Mouse (Mus musculus): Measurements from ENCODE around the gene Tesk2.
"Not testable (repeated sequence)": the region's sequence is repeated elsewhere in the genome, so short reads cannot be mapped to it uniquely, and the experiment has no call there.

Tesk2 gene

DNA sequence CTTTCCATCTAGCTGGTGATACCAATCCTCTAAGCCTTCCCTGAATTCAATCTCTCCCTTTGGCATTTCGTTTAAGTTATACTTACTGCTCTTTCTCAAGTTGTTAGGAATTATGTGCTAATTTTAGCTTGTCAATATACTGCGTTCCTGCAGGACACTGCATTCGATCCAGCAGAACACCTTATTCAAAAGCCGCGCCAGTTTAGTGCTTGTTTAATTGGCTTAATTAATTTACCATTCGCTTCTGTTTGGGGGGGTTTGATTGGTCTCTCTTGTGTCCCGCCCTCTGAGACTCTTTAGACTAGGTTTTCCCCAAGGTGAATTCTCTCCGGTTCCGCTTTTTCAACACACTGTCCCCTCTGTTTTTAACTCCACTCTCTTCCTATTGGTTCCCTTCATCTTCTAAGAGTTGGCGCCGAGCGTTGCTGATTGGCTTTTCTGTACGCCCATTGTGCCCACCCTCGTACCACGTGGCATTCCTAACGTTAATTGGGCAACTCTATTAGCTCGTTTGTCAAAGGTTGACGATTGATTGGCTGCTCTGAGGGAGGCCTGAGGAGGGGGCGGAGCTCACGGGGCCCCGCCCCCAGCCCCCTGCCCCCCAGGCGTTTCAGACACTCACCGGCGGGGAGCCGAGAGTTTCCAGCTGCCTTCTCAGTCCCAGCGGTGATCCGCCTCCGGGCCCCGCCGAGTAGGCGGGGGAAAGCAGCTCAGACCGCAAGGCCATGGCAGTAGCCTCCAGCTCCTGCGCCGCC, at the start of gene Tesk2:
TSS of gene Tesk2 (plus strand) at position 606 of the 755 bp plus-strand sequence.
- peak; percentile 96 for DNase-seq

DNA sequence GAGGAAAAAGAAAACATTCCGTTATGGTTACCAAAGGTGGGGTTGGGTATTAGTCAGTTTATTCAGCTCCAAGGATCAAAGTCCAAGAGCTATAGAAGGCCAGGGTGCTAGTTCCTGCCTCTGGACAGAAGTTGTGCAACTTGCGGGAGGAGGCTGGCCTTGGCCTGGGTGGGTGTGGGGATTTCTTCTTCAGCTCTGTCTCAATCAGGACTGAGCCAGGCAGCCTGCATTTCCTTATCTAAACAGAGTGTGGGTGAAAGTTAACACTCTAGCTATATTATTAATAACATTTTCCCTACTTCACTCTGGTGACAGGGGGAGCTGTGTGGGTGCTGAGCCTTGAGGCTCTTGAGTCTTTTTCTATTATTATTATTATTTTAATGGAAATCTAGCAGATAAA, 48.0 kb upstream of the Tesk2 start:
- no peak for DNase-seq

DNA sequence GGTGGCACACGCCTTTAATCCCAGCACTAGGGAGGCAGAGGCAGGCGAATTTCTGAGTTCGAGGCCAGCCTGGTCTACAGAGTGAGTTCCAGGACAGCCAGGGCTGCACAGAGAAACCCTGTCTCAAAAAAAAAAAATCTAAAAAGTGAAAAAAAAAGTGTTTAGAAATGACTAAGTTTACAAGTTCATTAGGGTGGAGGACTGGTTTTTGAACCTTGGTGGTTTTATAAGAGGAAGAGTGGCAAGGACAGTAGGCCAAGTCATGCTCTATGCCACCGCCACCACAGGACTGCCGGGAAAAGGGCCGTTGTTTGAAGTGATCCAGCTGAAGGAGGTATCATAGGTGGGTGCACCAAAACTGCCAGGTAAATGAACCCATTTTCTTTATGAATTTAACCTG, 46.0 kb upstream of the Tesk2 start:
- not testable (repeated sequence) for DNase-seq

DNA sequence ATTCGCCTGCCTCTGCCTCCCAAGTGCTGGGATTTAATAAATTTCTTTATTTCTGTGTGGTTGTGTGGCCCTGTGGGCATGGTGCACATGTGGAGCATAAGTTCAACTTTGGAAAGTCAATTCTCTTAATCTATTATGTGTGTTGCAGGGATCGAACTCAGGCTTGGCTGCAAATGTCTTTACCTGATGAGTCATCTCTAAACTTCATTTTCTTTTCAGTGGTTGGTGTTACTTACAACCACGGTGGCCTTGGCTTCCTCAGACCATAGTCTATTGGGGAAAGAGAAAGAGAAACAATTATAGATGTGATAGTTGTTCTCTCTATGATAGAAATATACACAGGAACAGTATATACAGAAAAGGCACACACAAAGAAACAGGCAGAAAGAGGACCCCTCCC, 44.7 kb upstream of the Tesk2 start:
- no peak for DNase-seq

DNA sequence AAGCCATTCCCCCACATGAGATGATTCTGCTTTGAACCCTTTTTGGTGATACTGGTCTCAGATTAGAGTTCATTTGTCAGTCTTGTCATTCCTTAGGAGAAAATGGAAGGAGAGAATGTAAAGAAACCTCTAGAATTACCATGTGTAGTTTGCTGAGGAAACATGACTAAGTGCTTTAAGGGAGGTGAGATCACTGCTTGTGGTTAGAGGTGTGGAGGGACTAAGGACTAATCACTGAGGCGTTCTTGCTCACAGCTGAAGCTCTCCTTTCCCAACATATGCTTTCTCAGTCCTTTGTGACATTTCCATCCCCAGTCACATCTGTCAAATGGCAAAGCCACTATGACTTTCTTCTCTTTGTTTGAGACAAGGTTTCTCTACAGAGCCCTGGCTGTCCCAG, 42.9 kb upstream of the Tesk2 start:
- DNase-seq = no peak

DNA sequence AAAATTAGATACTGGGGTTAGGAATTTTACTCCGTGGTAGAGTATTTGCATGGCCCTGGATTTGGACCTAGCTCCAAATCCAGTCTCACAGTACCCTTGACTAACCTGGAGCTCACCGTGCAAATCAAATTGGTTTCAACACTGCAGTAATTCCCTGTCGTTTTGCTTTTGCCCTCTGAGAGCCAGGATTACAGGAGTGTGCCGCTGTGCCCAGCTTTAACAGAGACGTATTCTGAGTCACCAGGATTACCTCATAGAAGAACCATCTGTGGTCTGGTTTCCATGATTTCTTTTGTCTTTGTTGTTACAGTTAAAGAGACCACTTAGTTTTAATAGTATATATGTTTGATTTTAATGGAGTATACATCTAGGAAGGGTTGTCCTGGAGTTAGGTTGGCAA, 41.6 kb upstream of the Tesk2 start:
- no peak for DNase-seq

DNA sequence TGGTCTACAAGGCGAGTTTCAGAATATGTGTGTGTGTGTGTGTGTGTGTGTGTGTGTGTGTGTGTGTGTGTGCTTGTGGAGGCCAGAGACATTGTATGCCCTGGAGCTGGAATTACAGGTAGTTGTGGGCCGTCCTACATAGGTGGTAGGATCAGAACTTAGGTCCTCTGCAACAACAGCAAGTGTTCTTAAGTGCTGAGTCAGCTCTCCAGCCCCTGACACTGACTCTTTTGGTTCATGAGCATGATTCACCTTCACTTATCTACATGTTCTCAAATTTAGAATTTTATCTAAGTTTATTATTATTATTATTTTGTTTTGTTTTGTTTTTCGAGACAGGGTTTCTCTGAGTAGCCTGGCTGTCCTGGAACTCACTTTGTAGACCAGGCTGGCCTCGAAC, 40.2 kb upstream of the Tesk2 start:
- DNase-seq = not testable (repeated sequence)

DNA sequence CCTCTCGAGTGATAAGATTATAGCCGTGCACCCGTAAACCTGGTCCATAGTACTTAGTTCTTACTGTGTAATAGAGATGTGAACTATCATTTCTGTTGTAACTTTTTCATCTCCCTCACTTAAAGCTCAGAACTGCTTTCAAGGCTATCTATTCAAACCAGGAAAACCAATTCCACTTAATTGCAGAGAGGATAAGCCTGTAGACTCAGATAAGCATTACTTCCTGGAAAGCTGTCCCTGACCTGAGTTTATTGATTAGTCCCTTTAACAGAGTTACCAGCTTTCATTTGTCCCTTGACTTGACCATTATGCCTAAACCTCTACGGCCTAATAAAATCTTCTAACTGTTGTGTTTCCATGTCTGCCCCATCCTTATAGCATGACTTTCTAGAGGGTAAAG, 36.8 kb upstream of the Tesk2 start:
- no peak for DNase-seq

DNA sequence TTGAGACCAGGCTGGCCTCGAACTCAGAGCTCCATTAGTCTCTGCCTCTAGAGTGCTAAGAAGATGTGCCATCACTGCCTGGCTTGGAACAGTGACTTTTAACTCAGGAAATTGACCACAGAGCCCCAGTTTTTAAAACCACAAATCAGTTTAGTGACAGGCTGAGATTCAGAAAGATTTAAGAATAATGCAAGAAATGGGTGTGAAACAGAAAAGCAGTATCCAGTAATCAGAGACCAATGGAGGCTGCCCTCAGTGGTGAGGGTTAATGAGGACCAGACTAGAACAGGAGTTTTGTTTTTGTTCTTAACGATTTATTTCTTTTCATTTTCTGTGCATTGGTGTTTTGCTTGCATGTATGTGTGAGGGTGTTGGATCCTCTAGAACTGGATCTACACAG, 36.1 kb upstream of the Tesk2 start:
- DNase-seq = no peak

DNA sequence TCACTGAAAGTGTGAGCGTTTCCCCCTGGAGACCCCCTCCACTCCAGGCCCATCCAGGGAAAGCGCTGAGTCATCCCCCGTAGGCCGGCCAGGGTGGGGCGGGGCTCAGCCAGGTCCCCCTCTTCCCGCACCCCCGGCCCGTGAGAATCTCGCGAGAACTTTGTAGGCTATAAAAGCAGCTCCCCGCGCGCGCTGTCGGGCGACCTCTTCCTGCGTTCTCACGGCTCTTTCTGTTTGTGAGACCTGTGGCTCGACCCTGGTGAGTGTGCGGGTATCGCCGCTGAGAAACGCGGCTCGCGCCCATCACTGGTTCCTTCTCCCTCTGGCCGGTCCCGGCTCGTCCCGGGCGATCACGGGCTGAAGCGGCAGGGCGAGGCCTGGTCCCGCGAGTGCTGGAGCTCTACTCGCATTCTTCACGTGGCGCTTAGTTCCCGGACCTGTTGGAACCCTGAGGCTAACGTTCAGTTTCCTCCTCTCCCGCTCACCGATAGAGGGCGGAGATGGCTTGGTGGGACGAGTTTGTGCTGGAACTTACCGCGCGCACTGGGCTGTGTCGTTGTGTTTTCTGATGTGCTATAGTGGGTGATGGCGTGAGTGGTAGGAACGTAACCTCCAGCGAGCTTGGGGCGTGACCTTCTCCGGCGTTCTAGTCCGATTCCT, 35.2 kb upstream of the Tesk2 start, which contains the start of gene Prdx1:
TSS of gene Prdx1 (plus strand) at position 143 of the 660 bp plus-strand sequence.
- DNase-seq = peak; percentile 84

DNA sequence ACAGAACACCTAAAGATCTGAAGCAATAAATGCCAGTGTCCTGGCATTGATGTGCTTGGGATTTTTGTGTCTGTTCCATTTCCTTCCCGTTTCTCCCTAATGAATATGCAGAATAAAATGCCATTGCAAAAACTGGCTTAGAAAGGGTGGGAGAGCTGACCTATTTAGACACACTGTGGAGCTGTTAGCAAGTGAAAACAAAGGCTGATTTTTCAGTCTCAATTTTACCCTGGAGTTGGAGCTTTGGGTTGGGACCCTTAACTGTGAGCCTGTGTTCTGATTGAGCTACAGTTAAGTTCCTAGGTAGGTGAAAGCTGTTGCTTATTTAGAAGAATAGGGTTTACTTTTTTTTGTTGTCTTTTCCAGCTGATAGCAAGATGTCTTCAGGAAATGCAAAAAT, 33.7 kb upstream of the Tesk2 start:
- DNase-seq = no peak

DNA sequence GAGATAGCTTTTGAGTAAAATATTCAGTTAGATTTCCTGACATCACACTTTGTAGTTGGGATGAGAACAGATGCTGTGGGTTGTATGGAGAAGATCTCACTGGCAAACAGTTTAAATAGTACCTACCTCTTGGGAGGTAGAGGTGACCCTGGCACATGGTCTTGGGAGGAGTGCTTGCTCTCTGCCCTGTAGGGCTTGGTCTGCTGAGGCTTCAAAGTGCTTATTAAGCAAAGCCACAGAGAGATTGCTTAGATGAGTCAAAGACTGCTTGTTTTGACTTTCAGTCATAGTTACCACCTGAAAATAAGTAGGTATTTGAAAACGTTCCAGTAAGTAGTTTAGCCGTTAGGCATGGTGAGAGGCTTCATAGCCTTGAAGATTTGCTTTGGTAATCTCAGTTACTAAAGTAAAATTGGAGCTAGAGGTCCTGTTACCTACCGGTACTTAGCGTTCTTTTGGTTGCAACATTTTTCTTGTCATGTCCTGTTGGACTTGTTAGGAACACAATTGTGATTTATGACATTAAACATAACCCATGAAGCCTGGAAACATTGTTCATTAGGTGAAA, 31.4 kb upstream of the Tesk2 start:
- no peak for DNase-seq

DNA sequence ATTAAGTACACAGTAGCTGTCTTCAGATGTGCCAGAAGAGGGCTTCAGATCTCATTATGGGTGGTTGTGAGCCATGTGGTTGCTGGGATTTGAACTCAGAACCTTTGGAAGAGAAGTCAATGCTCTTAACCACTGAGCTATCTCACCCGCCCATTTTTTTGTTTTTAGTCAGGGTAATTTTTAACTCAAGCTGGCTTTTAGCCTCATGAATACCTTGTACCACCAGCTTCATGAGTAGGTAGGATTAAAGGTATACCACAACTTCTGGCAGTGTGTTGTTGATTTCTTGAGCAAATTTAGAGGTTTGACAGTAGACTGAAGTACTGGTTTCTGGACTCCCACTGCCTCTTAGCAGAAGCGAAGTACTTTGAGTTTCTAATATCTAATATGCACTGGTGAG, 28.6 kb upstream of the Tesk2 start:
- no peak for DNase-seq

DNA sequence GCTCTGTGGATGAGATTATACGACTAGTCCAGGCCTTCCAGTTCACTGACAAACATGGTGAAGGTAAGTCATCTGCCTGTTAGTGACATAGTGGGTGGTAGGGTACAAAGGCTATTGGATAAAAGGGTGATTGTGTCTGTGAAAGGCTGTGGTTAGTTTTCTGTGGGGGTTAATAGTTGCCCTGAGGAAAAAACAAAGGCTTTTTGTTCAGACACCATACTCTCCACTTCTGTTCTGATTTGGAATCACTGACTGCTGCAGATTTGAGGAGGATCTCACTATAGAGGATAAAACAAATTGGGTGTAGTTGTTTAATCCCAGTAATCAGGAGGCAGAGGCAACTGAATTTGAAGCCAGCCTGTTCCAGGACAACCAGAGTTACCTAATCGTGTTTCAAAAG, 27.0 kb upstream of the Tesk2 start:
- DNase-seq = no peak

DNA sequence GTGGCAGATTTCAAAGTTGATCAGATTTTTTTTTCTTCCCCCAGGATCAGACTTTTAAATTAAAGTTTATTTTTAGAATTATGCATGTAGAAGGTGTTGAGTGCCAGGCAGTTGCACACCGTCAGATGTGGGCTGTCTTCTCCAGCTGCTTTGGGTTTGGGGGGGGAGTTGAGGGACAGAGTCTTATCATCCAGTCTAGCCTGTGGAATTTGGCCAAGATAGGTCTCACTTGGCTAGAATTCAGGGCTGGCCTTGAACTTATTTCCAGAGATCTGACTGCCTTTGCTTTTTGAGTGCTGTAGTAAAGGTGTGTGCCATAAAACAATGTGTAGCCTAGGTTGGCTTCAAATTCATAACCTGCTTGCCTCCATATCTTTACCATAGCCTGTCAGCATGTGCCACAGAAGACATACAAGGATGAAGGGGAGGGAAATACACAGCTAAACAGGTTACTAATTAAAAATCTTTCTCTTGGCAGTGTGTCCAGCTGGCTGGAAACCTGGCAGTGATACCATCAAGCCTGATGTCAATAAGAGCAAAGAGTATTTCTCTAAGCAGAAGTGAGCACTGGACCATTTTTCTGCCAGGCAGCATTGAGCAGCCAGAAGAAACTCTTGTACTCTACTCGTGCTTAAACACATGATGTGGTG, 21.9 kb upstream of the Tesk2 start:
- DNase-seq = no peak

DNA sequence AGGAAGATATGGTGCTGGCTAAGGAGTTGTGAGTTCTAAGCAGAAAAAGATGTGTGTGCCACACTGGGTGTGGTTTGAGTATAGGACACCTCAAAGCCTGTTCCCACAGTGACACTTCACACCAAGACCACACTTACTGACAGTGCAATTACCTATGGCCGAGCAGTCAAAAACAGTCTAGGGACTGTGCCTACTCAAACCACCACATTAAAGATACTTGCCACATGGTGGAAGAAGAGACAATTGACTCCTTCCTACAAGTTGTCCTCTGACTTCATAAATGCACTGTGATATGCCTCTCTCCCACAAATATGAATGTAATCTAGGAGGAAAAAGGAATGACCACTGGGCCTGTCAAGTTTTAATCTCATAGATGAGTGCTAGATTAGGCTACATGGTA, 19.8 kb upstream of the Tesk2 start:
- no peak for DNase-seq

DNA sequence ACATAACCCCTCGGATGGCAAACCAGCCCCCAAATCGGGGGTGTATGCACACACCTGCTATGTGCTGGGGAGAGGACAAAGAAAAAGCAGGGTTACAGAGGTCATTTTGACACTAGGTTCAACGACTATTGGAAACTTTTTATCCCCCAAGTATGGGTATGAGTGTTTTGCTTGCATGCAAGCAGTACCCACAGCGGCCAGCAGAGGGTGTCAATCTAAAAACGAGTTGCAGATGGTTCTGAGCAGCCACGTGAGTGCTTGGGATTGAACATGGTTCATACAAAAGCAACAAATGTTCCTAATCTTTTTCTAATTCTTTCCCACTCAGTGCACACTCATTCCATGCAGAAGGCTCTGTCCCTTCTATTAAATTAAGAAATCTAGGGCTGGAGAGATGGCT, 16.9 kb upstream of the Tesk2 start:
- DNase-seq = peak; percentile 34

DNA sequence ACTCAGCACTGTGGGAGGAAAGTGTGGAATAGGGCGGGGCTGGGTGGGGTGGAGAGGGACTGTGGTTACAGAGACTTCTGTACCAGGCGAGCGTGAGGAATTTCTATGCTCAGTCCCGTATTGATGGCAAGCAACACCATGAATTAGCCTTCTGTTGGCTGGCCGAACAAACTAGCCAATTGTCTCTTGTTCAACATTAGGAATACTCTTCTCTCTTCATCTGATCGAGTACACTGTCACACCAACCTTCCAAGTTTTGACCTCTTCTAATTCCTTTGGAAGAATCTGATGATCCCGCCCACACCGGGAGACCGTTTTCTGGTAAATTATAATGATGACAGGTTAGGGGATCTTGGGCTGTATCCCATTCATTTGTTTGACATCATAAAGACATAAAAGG, 13.1 kb upstream of the Tesk2 start:
- peak; percentile 19 for DNase-seq

DNA sequence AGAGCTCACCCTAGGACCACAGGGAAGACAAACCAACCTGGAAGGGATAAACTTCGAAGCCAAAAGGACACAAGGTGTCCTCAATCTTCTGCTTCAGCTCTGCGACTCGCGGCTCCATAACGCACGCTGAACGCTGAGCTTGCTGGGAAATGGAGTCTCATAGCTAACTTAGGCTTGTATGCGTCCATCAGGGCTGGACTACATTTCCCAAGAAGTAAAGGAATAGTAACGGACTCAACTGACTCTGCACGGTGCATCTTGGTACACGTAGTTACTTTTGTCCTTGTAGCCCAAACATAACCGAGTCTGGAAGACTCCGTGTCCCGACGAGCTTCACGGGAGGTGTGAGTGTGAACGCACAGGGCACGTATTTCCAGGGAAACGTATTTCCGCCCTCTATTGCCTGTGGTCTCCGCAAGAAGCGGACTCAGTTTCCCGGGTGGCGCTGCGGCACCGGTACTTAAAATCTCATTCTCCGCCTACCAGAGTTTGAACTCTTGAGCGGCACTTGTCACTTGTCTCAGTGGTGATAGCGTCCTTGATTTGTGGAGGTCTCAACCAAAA, 12.5 kb upstream of the Tesk2 start, which contains the start of the genes Mmachc and Ccdc163:
TSS of gene Mmachc (minus strand) at position 206 of the 564 bp plus-strand sequence.
TSS of gene Ccdc163 (plus strand) at position 309 of the 564 bp plus-strand sequence.
- DNase-seq = peak; percentile 98

DNA sequence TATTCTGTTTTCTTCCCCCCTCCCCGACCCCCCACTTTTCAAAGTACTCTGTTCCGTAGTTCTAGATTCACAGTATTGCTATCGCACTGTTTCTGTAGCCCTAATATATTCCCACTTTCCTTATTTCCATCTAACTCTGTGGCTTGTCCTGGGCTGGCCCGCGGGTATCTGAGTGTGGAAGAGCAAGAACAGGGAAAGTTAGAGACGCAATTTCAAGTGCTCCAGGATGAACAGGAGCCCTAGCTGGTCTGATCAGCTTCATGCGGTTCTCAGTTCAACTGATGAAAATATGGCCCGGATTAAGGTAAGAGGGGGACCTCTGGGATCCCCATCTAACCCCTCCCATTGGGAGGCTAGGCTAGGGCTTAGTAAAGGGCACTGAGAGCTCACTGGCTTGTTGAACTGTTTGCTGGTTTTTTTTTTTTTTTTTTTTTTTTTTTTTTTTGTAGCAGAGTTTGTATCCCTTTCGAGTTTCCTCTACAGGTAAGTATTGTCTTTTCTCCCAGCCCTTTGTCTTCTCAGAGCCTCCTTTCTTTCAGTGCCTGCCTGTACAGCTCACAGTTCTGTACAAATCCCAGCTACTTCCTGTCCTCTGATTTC, 11.9 kb upstream of the Tesk2 start:
- DNase-seq = no peak

DNA sequence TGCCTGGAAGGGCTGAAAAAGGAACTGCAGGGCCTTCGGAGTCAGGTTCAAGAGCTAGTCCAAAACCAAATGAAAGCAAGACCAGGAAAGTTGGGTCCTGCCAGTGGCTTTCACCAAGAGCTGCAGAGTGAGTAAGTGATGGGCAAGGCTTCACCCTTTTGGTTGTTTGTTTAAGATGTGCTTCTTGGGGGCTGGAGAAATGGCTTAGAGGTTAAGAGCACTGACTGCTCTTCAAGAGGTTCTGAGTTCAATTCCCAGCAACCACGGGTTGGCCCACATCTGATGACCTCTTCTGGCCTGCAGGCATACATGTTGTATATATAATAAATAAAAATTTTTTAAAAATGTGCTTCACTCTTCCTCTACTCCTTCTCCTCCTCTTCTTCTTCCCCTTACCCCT, 10.6 kb upstream of the Tesk2 start:
- DNase-seq = no peak

DNA sequence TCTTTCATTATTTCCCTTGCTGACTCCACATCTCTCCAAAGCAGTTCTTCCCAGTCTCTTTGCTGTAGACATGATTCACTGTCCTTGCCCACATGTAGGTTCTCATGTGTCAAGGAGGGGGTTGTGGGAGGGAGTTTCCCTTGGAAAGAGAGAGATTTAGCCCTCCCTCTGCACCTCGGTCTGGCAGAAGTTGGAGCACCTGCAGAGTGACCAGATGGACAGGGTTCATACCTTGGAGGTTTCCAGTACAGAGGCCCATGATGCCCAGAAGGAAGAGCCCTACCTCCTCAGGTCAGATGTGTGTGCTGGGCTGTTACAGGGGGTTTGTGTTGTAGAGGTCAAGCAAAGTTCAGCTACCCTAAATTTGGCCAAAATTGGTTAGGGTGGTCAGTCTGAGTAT, 8.2 kb upstream of the Tesk2 start:
- DNase-seq = no peak

DNA sequence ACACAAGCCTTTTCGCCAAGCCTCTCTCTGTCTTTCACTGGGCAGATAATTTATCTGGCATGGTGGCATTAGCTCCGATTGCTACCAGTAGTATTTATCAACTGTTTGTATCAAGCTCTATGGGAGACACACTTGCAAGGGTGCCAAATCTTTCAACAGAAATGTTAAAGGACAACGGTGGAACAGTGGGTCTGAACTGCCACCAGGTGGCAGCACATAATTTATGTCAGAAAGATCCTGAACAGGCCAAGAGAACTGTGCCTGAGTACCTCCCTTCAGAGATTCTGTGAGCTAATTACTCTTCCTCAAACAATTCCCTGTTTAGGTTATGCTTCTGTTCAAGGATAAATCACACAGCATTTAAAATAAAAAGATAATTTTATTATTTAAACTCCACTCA, 1.4 kb upstream of the Tesk2 start:
- peak; percentile 78 for DNase-seq

Measured in right cerebral cortex, adult 18-20 months (tissue).